Mouse (Mus musculus) thymus, adult 2 months (tissue): ENCODE results near the gene Crb1.

ENCODE experiments used
- CTCF ChIP-seq: fragments of 200-500 bp; IDR thresholded peaks from 2 replicates; pipeline ENCODE4 v1.5.1; 2012; ENCODE audit warnings: mild to moderate bottlenecking, control low read depth, low read length, moderate library complexity, borderline replicate concordance; ENCODE audit not compliant: control insufficient read depth, poor library complexity, insufficient read depth; ENCODE audit errors: extremely low read depth
- POLR2A ChIP-seq: fragments of 200-500 bp; IDR thresholded peaks from 2 replicates; pipeline ENCODE4 v1.6.1; 2012; ENCODE audit warnings: mild to moderate bottlenecking, low read length, control low read depth, moderate library complexity; ENCODE audit not compliant: control insufficient read depth, poor library complexity, insufficient read depth; ENCODE audit errors: extremely low read depth

- TF ChIP-seq POLR2A: no peak
- no peak for TF ChIP-seq CTCF
Observed at GRCm38 (mm10) chr1:139376638-139377286, at the start of gene Crb1.
